Mouse (Mus musculus) G1E (cell line): ENCODE data around the gene Med12. TPM values are rescaled to one million over a fixed set of nuclear protein-coding genes. Genes with fewer than 3 reads are reported as not detected.

ENCODE experiments used
- ATAC-seq: 2 replicates; pipeline ENCODE4 v1.8.0; 2016; ENCODE audit warnings: mild to moderate bottlenecking; ENCODE audit not compliant: insufficient number of reproducible peaks, poor library complexity, low FRiP score, severe bottlenecking; ENCODE audit errors: extremely low read depth
- DNase-seq: peaks from one replicate; pipeline ENCODE4 v3.0.0; 2012; ENCODE audit warnings: low spot score
- H3K27me3 ChIP-seq: 2 replicates; pipeline ENCODE4 v1.6.1; 2012; ENCODE audit warnings: mild to moderate bottlenecking, low read length, inconsistent platforms; ENCODE audit not compliant: insufficient read depth
- H3K36me3 ChIP-seq: replicated peaks from 2 replicates; pipeline ENCODE3; 2012; ENCODE audit warnings: mild to moderate bottlenecking, inconsistent platforms
- H3K4me1 ChIP-seq: 2 replicates; pipeline ENCODE4 v1.6.1; 2012; ENCODE audit warnings: low read depth, low read length, inconsistent platforms, mixed read lengths; ENCODE audit not compliant: insufficient read depth
- H3K4me3 ChIP-seq: 2 replicates; pipeline ENCODE4 v1.5.1; 2012; ENCODE audit warnings: low read depth, mild to moderate bottlenecking, inconsistent platforms, low read length, moderate library complexity, mixed read lengths
- H3K9me3 ChIP-seq: replicated peaks from 2 replicates; pipeline ENCODE4 v1.6.1; 2012; ENCODE audit warnings: inconsistent platforms
- CTCF ChIP-seq: IDR thresholded peaks from 2 replicates; pipeline ENCODE4 v1.5.1; 2012; ENCODE audit warnings: low read depth, low read length, inconsistent platforms, mixed read lengths
- GATA1 ChIP-seq: IDR thresholded peaks from 2 replicates; pipeline ENCODE4 v1.6.1; 2012; ENCODE audit warnings: borderline replicate concordance, low read length, inconsistent platforms, mixed read lengths
- GATA2 ChIP-seq: IDR thresholded peaks from 2 replicates; pipeline ENCODE4 v1.6.1; 2012; ENCODE audit warnings: low read depth, low read length, inconsistent platforms, borderline replicate concordance
- POLR2AphosphoS5 ChIP-seq: IDR thresholded peaks from 2 replicates; pipeline ENCODE4 v1.6.1; 2012; ENCODE audit warnings: low read depth, low read length, inconsistent platforms; ENCODE audit not compliant: insufficient replicate concordance
- TAL1 ChIP-seq: conservative IDR thresholded peaks from 2 replicates; pipeline ENCODE4 v1.6.1; 2012; ENCODE audit warnings: low read depth, low read length, inconsistent platforms, mixed read lengths
- polyA plus RNA-seq: library from polyadenylated mRNA; stranded (reverse); fragments of >175 nt; gene quantifications from 2 replicates; pipeline ENCODE4 v1.2.3, GENCODE M21; 2012
- total RNA-seq, 2 experiments: library from RNA; stranded (forward) in 1 of 2; stranded (reverse) in 1 of 2; fragments of 200-1000 nt in 1 of 2; fragments of >200 nt in 1 of 2; fragmentation: Nextera tagmentation in 1 of 2; gene quantifications; 2 replicates each; pipeline ENCODE4 v1.2.3; 2014 to 2017

Gene Med12
- total and polyA plus RNA-seq, 3 experiments, result 37.9 to 128 (median 44.8) TPM

DNA sequence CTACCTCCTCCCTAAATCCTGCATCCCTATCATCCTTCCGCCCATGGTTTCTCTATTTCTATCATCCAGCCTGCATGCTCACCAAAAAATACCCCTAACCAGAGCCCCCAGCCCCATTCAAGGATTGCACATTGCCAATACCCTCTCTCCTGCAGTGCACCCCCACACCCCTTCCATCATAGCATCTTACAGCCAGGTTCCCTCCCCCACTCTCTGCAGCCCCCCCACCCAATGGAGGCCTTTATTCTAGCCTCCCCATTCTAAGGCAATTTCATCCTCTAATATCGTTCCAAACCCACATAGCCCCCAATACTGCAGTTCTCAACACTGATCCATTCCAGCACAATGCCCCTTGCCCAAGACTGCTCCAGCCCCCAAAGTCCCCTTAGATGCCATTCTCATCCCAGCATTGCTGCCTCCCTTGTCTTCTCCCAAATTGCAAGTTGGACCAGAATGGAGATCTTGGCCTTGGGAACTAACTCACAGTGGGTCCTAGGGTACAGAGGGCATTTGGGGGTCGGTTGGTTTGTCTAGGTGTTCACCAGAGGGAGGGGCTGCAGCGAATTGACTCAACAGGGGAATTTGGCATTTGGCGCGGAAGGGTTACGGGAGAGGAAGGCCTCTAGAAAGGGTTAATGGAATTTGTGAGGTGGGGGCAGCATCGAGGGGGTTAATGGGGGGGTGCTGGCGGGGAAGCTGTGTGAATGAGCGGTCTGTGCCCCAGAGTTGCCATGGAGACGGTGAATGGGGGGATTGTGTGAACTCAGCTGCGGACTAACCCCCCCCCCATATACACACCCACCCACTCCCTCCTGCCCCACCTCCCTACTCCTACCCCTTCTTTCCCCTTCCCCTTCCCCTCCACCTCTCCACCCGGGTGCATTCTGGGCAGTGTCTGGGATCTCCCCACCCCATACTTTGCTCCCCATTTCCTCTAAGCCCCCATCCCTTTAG is 25.9 kb downstream of the Med12 start:
- H3K4me1 ChIP-seq, result peaks cover 6% of the 10 kb centered on the region; the same call in 1 of the 2 replicates
- H3K4me3 ChIP-seq, result no peak overlapping the region
- no peaks in the 10 kb centered on the region for H3K9me3 ChIP-seq
- H3K27me3 ChIP-seq, result peaks cover 8% of the 10 kb centered on the region; the same call in 1 of the 2 replicates
- no peak for DNase-seq
- peaks cover 33% of the 10 kb centered on the region for H3K36me3 ChIP-seq
- no peak for ATAC-seq
- TF ChIP-seq CTCF (no peak), GATA2 (no peak), POLR2AphosphoS5 (no peak), TAL1 (no peak), GATA1 (no peak)

DNA sequence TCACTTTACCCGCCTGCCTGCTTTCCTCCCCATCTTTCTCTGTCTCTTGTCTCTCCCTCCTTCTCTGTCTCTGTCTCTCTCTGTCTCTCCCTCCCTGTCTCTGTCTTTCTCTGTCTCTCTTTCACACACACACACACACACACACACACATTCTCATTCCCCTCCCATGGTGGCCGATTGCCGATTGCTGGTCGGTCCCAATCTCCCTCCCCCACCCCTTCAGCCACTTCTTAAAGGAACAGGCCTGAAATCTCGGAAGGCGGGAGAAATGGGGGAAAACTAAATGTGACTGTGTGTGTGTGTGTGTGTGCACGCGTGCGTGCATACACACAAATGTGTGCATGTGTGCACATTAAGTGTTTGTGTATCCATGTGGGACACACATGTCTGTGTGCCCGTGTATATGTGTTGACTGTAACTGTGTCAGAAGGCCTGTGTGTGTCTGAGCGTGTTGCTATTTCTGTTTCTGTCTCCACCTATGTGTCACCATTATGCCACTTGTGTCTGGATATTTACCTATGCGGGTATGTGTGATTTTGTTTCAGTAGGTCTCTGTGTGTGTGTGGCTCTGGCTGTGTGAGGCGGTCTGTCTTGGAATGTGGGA is 26.7 kb downstream of the Med12 start:
- no peak for DNase-seq
- Histone ChIP-seq H3K4me1 (peaks cover 6% of the 10 kb centered on the region; the same call in 1 of the 2 replicates), H3K4me3 (no peak overlapping the region), H3K9me3 (no peaks in the 10 kb centered on the region), H3K27me3 (peaks cover 8% of the 10 kb centered on the region; the same call in 1 of the 2 replicates), H3K36me3 (peaks cover 25% of the 10 kb centered on the region)
- ATAC-seq, result no peak
- no peak for TF ChIP-seq GATA2
- TF ChIP-seq GATA1, result no peak
- no peak for TF ChIP-seq CTCF
- TF ChIP-seq POLR2AphosphoS5, result no peak
- TF ChIP-seq TAL1, result no peak

DNA sequence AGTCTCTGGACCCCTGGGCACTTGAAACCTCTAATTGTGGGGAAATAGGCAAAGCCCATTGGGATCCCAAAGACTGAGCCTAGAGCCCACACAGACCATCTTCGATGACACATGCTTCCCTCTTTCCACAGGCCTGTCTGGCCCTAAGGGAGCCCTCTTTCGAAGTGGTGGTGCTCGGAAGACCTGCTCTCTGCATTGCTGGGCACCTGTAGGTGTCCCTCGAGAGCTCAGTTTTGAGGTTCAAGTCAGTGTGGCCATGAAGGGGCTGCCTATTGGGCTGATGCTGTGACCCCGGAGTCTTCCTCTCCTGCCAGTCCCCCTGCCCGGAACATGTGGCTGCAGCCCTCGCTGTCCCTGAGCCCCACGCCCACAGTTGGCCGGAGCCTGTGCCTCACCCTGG is 27.8 kb downstream of the Med12 start:
- Histone ChIP-seq H3K9me3 (no peaks in the 10 kb centered on the region), H3K36me3 (peaks cover 14% of the 10 kb centered on the region), H3K27me3 (peaks cover 15% of the 10 kb centered on the region), H3K4me3 (no peak overlapping the region), H3K4me1 (peaks cover 6% of the 10 kb centered on the region; the same call in 1 of the 2 replicates)
- ATAC-seq, result no peak
- DNase-seq, result no peak
- TF ChIP-seq GATA1, result no peak
- TF ChIP-seq CTCF, result no peak
- TF ChIP-seq GATA2, result no peak
- no peak for TF ChIP-seq POLR2AphosphoS5
- TF ChIP-seq TAL1, result no peak

DNA sequence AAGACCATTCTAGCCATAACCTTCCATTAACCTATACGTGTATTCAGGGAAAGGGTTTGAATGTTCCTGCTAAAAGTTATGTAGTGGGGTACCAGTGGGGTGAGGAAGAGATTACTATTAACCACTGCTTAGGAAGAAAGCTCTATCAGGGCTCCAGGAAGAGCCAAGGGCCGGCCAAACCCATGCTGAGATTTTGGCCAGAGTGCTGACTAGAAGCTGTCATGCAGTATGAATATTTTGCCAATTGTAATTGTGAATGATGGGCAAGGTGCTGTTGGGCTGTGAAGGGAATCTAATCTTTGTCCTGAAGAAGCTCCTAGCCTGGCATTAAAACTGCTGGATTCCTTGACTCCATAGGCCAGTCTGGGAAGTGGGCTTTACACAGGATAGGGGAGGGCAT is 30.8 kb downstream of the Med12 start:
- TF ChIP-seq TAL1, result no peak
- TF ChIP-seq GATA1, result no peak
- no peak for TF ChIP-seq CTCF
- TF ChIP-seq GATA2, result no peak
- no peak for TF ChIP-seq POLR2AphosphoS5
- ATAC-seq, result no peak
- Histone ChIP-seq H3K4me3 (no peak overlapping the region), H3K27me3 (peaks cover 30% of the 10 kb centered on the region), H3K36me3 (no peaks in the 10 kb centered on the region), H3K4me1 (peaks cover 6% of the 10 kb centered on the region; the same call in 1 of the 2 replicates), H3K9me3 (no peaks in the 10 kb centered on the region)
- no peak for DNase-seq

DNA sequence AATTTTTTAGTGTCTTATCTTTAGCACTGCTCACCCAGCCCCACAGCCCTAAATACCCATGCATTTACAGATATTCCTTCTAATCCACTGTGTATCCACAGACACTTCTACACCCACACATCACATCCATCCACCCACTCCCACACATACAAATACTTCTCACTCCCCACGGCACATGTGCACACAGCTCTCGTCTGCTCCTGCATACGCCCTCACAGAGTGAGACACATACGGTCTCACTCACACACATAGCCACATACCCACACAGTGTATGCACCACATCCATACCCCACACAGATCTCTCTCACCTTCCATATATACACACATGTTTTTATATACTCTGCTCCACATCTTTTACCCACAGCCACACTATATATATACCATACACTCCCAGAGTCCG is 35.5 kb downstream of the Med12 start:
- Histone ChIP-seq H3K9me3 (no peaks in the 10 kb centered on the region), H3K4me1 (no peaks in the 10 kb centered on the region), H3K27me3 (peaks cover 30% of the 10 kb centered on the region), H3K4me3 (no peak overlapping the region), H3K36me3 (no peaks in the 10 kb centered on the region)
- no peak for ATAC-seq
- TF ChIP-seq GATA1, result no peak
- TF ChIP-seq CTCF, result no peak
- no peak for TF ChIP-seq POLR2AphosphoS5
- TF ChIP-seq GATA2, result no peak
- no peak for TF ChIP-seq TAL1
- DNase-seq, result no peak

DNA sequence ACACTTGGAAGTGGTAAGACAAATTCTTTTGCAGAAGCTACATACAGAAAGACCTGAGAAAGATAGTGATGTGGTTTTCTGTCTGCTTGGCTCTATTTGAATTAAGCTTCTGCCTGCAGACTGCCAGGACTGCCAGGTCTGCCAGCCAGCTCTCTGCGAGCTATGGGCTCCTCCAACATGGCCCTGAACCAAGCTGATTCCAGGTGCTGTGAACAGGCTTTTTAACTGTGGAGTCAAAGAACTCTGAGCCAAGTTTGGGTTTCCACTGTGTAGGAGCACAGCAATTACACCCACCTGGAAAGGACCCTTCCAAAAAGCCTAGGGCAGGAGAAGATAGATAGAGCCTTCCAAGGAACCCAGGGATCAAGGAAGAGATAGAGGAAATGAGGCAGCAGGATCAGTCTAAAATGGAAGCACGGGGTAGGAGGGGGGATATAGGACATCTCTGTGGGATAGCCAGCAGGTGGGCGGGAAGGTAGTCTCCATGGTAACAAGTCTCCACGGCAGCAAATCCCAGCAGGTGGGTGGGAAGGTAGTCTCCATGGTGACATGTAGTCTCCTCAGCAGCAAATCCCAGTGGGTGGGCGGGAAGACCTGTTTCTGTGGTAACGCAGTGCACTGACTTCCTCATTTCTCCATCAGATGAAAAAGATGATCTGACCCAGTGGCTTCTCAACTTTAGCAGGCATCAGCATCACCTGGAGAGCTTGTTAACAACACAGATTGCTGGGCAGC is 40.0 kb downstream of the Med12 start:
- Histone ChIP-seq H3K4me3 (no peak overlapping the region), H3K9me3 (no peaks in the 10 kb centered on the region), H3K36me3 (no peaks in the 10 kb centered on the region), H3K27me3 (peaks cover 20% of the 10 kb centered on the region), H3K4me1 (no peaks in the 10 kb centered on the region)
- DNase-seq (no peak), ATAC-seq (no peak)
- TF ChIP-seq CTCF (no peak), POLR2AphosphoS5 (no peak), TAL1 (no peak), GATA1 (no peak), GATA2 (no peak)
